Mouse (Mus musculus) telencephalon, adult 2 months (tissue): Measurements from ENCODE around the gene Prox2.
"Not testable (repeated sequence)": the region's sequence is repeated elsewhere in the genome, so short reads cannot be mapped to it uniquely, and the experiment has no call there.

Source experiments
- DNase-seq: peaks from one replicate; pipeline ENCODE4 v3.0.0-alpha.2; 2011; ENCODE audit warnings: low read depth, low spot score

Prox2 gene

DNA sequence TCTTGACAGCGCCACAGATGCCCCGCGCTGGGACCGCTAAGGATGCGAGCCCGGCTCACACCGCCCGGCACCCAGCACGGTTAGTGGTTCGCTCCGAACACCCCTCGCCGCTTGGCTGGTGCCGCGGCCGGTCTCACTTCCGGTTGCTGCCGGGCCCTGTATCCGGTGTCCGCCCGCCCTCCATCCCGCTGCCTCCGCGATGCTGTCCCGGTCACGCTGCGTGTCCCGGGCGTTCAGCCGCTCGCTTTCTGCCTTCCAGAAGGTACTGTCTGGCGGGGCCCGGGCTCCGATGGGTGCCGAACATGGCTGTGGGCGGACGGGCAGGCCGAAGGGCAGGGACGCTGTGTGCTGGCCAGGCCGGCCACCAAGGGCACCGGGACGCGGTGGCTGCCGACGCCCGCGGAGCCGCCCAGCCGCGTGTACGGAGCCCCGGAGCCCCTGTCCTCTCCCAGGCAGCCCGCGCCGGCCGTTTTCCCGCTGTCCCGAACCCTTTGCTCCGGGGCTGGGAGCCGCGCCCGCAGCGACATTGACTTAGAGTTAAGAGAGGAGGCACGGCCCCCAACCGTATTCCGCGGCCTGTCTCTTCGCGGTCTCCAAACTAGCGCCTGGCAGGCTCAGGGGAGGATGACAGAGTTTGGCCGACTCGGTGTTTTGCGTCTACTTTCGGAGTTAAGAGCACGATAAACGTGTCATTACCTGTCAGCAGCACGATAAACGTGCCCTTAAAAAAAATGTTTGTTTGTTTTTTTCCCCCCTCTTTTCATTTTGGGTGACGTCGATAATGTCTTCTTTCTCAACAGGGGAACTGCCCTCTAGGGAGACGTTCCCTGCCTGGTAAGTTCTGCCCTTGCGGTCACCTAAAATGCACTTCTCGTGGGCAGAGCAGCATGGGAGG, at the start of gene Prox2, which contains the start of gene Dlst:
Gene Prox2 (minus strand): TSS at position 62 of the 895 bp plus-strand sequence.
Gene Dlst (plus strand): TSS at position 136 of the 895 bp plus-strand sequence.
- DNase-seq, result peak; percentile 69

- DNase-seq, result no peak
These were observed 49.0 kb upstream of the Prox2 start for GRCm38 (mm10) chr12:85159592-85159991.

DNA sequence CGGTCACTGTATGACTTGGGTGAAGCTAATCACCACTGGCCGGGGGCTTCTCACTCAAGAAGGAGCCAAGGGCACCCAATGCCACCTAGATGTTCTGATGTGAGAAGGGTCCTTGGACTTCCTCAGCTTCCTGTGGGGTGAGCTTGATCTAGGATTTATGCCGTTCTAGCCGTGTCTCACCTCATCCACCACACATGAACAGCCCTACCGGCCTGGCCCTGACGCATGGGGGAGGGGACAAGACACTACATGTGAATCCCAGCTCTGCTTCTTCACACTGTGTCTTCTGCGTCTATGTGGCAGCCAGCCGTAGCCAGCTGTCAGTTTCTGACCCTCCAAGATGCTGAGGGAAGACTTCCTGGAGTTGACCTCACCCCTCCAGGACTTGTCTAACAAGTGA, 48.2 kb upstream of the Prox2 start:
- no peak for DNase-seq

DNA sequence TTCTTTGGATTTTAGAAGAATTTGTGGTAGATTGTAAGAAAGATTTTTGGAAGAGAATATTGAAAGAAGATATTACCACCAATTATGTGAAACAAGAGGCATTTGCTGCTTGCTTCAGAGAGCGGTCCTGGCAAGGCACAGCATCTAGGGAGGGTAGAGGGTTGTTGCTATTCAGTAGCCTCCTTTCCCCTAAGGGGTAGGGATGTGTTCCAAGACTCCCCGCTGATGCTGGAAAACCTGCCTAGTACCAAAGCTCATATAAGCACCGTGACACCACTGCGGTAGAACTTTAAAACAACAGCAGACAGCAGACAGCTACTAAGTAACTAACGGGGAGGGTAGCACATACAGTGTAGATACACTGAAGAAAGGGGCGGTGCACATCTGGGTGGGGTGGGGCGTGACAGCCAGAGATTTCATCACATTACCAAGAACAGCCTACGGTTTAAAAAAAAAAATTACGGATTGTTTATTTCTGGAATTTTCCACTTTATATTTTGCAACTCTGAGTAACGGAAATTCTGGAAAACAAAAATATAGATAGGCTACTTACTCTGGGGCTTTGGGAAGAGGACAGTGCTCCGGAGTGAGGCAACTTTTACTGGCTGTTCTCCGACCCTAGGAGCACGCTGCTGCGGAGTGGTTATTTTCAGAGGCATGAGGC, 47.4 kb upstream of the Prox2 start:
- no peak for DNase-seq

DNA sequence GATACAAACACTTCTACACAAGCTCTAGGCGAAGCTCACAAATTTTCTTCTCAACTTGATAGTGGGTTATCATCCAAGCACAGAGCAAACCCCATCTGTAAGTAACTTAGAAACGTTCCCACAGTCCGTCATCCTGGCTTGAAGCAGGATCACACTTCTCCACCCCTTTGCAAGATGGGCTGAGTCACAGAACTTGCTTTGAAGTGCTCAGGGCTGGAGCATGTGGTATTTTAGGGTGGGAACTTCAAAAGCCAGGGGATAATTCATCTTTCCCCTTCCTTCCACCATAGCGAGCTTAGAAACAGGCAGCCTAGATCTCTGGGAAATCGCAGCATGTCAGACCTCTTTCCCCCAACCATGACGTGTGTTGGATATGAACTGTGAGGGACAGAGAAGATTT, 45.8 kb upstream of the Prox2 start:
- no peak for DNase-seq

GRCm38 (mm10) chr12:85153011-85153410, 42.5 kb upstream of the Prox2 start:
- DNase-seq, result no peak

- DNase-seq, result peak; percentile 83
These were observed 40.6 kb upstream of the Prox2 start, which contains the start of gene Rps6kl1 for GRCm38 (mm10) chr12:85151002-85151774. Gene Rps6kl1, minus strand, starts transcription at chr12:85151264.

- DNase-seq, result no peak
These were observed 39.9 kb upstream of the Prox2 start for GRCm38 (mm10) chr12:85150321-85151001.

DNA sequence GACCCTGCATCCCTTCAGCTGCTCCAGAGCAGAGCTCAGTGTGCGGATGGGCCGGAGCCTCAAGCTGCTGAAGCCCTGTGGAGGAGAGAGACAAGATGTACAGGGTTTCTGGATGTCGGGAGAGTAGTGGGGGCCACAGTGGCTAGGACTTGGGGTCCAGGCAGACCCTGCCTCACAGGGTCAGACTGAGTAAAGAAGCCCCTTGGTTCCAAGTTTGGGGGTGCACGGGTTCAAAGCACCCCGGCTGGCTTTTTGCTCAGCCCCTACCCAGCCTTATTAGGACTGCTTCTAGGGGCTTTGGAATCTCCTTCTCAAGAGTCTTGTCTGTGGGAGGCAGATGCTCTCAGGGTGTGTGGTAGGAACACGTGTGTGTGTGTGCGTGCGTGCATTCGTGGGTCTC, 36.3 kb upstream of the Prox2 start:
- DNase-seq, result no peak

DNA sequence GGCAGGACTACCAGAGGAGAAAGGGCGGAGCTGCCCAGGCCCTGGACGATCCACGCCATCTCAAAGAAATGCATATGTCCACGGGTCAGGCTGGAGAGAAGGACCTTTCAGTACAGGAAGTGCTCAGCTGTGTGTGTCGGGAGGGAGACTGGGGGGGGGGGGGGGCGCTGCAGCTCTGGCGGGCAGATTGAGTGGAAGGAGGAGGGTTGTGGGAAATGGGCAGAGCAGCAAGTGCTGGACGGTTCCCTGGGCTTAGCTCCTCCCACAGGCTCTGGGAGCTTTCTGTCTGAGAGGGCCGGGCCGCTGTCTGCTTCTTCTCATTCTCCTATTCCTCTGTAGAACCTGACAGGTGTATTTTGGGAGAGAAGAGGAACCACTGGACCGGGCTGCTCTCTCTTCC, 35.8 kb upstream of the Prox2 start:
- no peak for DNase-seq

GRCm38 (mm10) chr12:85145630-85146029, 35.1 kb upstream of the Prox2 start:
- DNase-seq, result no peak

DNA sequence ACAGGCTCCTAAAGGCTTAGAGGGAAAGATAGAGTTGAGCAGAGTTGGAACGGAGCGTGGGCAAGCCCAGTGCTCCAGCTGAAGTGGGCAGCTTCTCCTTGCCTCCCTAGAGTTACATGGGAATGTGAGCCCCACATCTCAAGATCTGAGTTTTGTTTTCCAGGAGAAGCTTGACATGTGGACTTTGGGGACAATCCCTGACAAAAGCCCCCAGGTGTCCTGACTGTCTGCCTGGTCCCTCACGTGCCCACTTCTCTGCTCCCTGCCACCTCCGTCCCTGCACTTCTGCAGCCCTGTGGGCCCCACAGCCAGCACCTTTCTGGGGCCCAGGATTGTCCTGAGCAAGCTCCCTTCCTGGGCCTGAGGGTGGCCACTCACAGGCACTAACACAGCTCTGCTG, 34.3 kb upstream of the Prox2 start:
- no peak for DNase-seq

GRCm38 (mm10) chr12:85144276-85144675, 33.7 kb upstream of the Prox2 start:
- not testable (repeated sequence) for DNase-seq

DNA sequence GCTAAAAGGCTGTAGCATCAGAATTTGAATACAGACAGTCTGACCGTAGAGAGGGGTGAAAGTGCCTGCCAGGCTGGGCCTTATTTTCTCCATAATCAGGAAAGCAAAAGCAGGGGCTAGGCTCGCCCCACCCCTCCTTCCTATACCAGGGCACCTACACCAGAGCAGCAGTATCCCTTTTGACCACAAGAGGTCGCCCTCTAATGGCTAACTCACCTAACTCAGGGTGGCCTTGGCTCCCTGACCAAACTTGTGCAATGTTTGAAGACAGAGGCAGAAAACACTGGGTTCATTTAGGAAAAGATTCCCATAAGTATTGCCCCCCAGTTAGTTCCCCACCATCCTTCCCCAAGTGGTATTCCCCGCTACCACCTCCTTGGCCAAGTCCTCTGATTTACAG, 32.2 kb upstream of the Prox2 start:
- DNase-seq, result no peak

DNA sequence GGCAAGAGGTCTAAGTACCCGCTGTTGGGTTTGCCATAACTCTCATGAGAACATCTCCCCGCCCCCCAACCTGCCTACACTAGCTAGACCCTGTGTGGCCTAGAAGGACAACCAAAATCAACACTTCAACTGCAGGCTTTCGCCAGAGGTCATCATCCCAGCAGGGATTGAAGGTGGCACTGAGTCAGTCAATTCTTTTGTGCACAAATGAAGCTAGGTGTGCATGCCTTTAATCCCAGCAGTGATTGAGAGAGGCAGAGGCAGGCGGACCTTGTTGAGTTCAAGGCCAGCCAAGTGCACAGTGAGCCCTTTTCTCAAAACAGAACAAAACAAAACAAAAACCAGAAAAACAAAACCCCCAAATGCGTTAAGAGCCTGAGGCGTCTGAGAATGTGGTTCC, 30.5 kb upstream of the Prox2 start:
- no peak for DNase-seq

- no peak for DNase-seq
These were observed 29.6 kb upstream of the Prox2 start for GRCm38 (mm10) chr12:85140036-85140701.

DNA sequence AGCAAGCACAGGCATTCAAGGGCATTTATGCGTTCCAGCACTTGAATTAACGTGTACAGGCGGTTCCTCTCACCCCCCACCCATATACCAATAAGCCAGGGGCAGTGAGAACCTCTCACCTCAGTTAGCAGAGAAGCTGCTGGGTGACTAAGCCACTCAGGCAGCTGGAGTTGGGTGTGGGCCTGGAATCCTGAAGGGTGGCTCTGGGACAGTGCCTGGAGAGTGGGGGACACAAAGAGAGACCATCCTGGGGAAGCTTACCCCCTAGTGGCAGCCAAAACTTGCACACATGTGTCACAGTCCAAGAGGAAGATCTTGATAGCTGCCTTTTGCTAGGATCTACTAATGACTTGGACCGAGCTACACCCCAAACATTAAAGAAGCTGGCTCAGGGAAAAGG, 26.1 kb upstream of the Prox2 start:
- DNase-seq, result no peak

- DNase-seq, result no peak
These were observed 25.2 kb upstream of the Prox2 start for GRCm38 (mm10) chr12:85135513-85136470.

DNA sequence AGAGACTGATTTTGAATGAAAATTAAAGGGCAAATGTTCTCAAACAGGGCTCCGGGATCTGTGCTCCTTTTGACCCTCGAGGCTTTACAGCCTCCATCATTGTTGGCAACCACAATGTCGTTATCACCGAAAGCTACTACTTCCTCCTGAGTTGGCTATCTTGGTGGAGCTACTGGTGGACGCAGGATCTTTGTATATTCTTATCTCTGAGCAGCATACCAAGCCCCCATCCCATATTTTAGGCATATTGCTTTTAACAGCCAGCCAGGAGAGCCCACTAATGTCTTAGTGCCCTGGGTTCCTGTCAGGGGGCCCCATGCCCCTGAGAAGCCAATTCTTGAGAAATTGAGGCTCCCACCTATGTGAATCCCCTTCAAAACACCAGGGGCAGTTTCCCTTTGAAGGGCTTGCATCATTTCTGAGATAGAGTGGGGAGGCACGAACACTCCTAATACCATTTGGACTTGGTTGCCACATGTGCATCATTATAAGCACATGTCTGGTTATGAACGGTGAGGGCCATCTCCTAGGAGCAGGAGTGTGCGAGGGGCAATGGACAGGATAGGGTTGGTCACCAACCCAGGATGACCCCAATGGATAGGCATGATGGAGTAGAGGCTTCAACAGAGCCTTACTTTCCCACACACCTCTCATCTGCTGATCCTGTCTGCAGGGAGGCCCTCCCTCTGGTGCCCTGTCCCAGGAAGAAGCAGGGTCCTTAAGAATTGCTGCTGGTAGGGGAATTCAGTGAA, 23.7 kb upstream of the Prox2 start:
- DNase-seq, result no peak
